Mouse (Mus musculus) CH12.LX (cell line): Measurements from ENCODE around the gene Col23a1. TPM values are rescaled to one million over a fixed set of nuclear protein-coding genes. Genes with fewer than 3 reads are reported as not detected.

Experiments used
- DNase-seq: peaks from one replicate; pipeline ENCODE4 v3.0.0-alpha.2; 2013; ENCODE audit errors: extremely low read depth
- H3K27ac ChIP-seq: 2 replicates; pipeline ENCODE4 v1.5.1; 2012; ENCODE audit warnings: low read depth, mild to moderate bottlenecking, control low read depth, moderate library complexity; ENCODE audit not compliant: insufficient read depth
- H3K27me3 ChIP-seq: replicated peaks from 2 replicates; pipeline ENCODE3; 2012; ENCODE audit warnings: inconsistent platforms
- H3K36me3 ChIP-seq, 2 experiments: replicated peaks in 1 of 2; 2 replicates each; pipeline versions ENCODE3 to v1.6.1; 2012; ENCODE audit warnings: inconsistent platforms in 1 of 2, low read length in 1 of 2, mild to moderate bottlenecking in 1 of 2, mixed read lengths in 1 of 2, moderate library complexity in 1 of 2; ENCODE audit not compliant: control insufficient read depth in 1 of 2, insufficient read depth in 1 of 2
- H3K4me1 ChIP-seq, 2 experiments: 2 replicates each; pipeline ENCODE4 v1.6.1; 2012; ENCODE audit warnings: inconsistent platforms in 1 of 2, moderate library complexity in 1 of 2; ENCODE audit not compliant: insufficient read depth in 2 of 2, control insufficient read depth in 1 of 2
- H3K4me2 ChIP-seq: 2 replicates; pipeline ENCODE4 v1.6.1; 2012; ENCODE audit warnings: low read depth, mild to moderate bottlenecking, control low read depth; ENCODE audit not compliant: poor library complexity, insufficient read depth, severe bottlenecking
- H3K4me3 ChIP-seq, 3 experiments: fragments of 150-350 bp in 1 of 3; sonication (generic) in 1 of 3; replicated peaks in 1 of 3; 2 replicates each; pipeline versions ENCODE3 to v1.5.1; 2011 to 2012; ENCODE audit warnings: low read depth in 2 of 3, low read length in 2 of 3, mild to moderate bottlenecking in 2 of 3, moderate library complexity in 2 of 3, control low read depth in 1 of 3, improper control_type of control experiment in 1 of 3, inconsistent platforms in 1 of 3, mixed read lengths in 1 of 3; ENCODE audit not compliant: poor library complexity in 1 of 3
- H3K79me2 ChIP-seq: replicated peaks from 2 replicates; pipeline ENCODE4 v1.6.1; 2012; ENCODE audit warnings: mild to moderate bottlenecking, moderate library complexity; ENCODE audit not compliant: control insufficient read depth, poor library complexity, insufficient read depth, severe bottlenecking; ENCODE audit errors: extremely low read depth
- H3K9ac ChIP-seq: 2 replicates; pipeline ENCODE4 v1.6.1; 2012; ENCODE audit warnings: low read depth, mild to moderate bottlenecking, control low read depth, moderate library complexity; ENCODE audit not compliant: insufficient read depth
- H3K9me3 ChIP-seq: replicated peaks from 2 replicates; pipeline ENCODE3; 2012; ENCODE audit warnings: low read length, inconsistent platforms, mixed read lengths
- BHLHE40 ChIP-seq: IDR thresholded peaks from 2 replicates; pipeline ENCODE4 v1.6.1; 2011; ENCODE audit warnings: mild to moderate bottlenecking, low read depth, low read length, improper control_type of control experiment
- CHD1 ChIP-seq: IDR thresholded peaks from 2 replicates; pipeline ENCODE4 v1.6.1; 2012; ENCODE audit warnings: low read depth, low read length, improper control_type of control experiment, inconsistent platforms
- CHD2 ChIP-seq: IDR thresholded peaks from 2 replicates; pipeline ENCODE4 v1.6.1; 2011; ENCODE audit warnings: low read length, improper control_type of control experiment
- CTCF ChIP-seq, 2 experiments: IDR thresholded peaks in 1 of 2; conservative IDR thresholded peaks in 1 of 2; 2 replicates each; pipeline ENCODE4 v1.5.1; 2011 to 2012; ENCODE audit warnings: low read depth in 2 of 2, low read length in 2 of 2, improper control_type of control experiment in 1 of 2, inconsistent platforms in 1 of 2, mild to moderate bottlenecking in 1 of 2, moderate library complexity in 1 of 2
- E2F4 ChIP-seq: IDR thresholded peaks from 2 replicates; pipeline ENCODE4 v1.6.1; 2011; ENCODE audit warnings: low read depth, low read length, improper control_type of control experiment; ENCODE audit not compliant: insufficient replicate concordance
- ELF1 ChIP-seq: IDR thresholded peaks from 2 replicates; pipeline ENCODE4 v1.6.1; 2014; ENCODE audit warnings: low read depth, mild to moderate bottlenecking, inconsistent platforms, low read length, improper control_type of control experiment
- EP300 ChIP-seq: IDR thresholded peaks from 2 replicates; pipeline ENCODE4 v1.6.1; 2011; ENCODE audit warnings: low read length, improper control_type of control experiment
- ETS1 ChIP-seq: conservative IDR thresholded peaks from 2 replicates; pipeline ENCODE4 v1.6.1; 2012; ENCODE audit warnings: low read depth, mild to moderate bottlenecking, inconsistent platforms, low read length, improper control_type of control experiment, moderate library complexity
- GABPA ChIP-seq: IDR thresholded peaks from 2 replicates; pipeline ENCODE4 v1.6.1; 2012; ENCODE audit warnings: low read depth, low read length, improper control_type of control experiment, inconsistent platforms; ENCODE audit not compliant: insufficient replicate concordance
- HCFC1 ChIP-seq: IDR thresholded peaks from 2 replicates; pipeline ENCODE4 v1.6.1; 2012; ENCODE audit warnings: low read depth, mild to moderate bottlenecking, inconsistent platforms, low read length, improper control_type of control experiment
- IRF4 ChIP-seq: IDR thresholded peaks from 2 replicates; pipeline ENCODE4 v1.6.1; 2014; ENCODE audit warnings: low read depth, mild to moderate bottlenecking, inconsistent platforms, low read length, improper control_type of control experiment
- KAT2A ChIP-seq: IDR thresholded peaks from 2 replicates; pipeline ENCODE4 v1.6.1; 2012; ENCODE audit warnings: low read length, improper control_type of control experiment, inconsistent platforms; ENCODE audit not compliant: insufficient replicate concordance
- MAFK ChIP-seq: IDR thresholded peaks from 2 replicates; pipeline ENCODE4 v1.6.1; 2011; ENCODE audit warnings: low read length, improper control_type of control experiment; ENCODE audit not compliant: insufficient replicate concordance
- MEF2A ChIP-seq: IDR thresholded peaks from 2 replicates; pipeline ENCODE4 v1.6.1; 2014; ENCODE audit warnings: low read depth, mild to moderate bottlenecking, inconsistent platforms, low read length, improper control_type of control experiment, borderline replicate concordance
- MYC ChIP-seq: IDR thresholded peaks from 2 replicates; pipeline ENCODE4 v1.6.1; 2011; ENCODE audit warnings: low read depth, mild to moderate bottlenecking, improper control_type of control experiment, low read length
- NRF1 ChIP-seq: IDR thresholded peaks from 2 replicates; pipeline ENCODE4 v1.6.1; 2014; ENCODE audit warnings: low read depth, mild to moderate bottlenecking, inconsistent platforms, low read length, improper control_type of control experiment, moderate library complexity
- SIN3A ChIP-seq: IDR thresholded peaks from 2 replicates; pipeline ENCODE4 v1.6.1; 2012; ENCODE audit warnings: low read length, improper control_type of control experiment, inconsistent platforms
- SMC3 ChIP-seq: IDR thresholded peaks from 2 replicates; pipeline ENCODE4 v1.6.1; 2011; ENCODE audit warnings: low read depth, low read length, improper control_type of control experiment
- UBTF ChIP-seq: IDR thresholded peaks from 2 replicates; pipeline ENCODE4 v1.6.1; 2012; ENCODE audit warnings: low read depth, mild to moderate bottlenecking, inconsistent platforms, low read length, improper control_type of control experiment, moderate library complexity
- USF1 ChIP-seq: IDR thresholded peaks from 2 replicates; pipeline ENCODE4 v1.6.1; 2014; ENCODE audit warnings: low read depth, mild to moderate bottlenecking, inconsistent platforms, low read length, improper control_type of control experiment
- USF2 ChIP-seq: conservative IDR thresholded peaks from 2 replicates; pipeline ENCODE4 v1.6.1; 2011; ENCODE audit warnings: low read depth, low read length, improper control_type of control experiment
- ZMIZ1 ChIP-seq: IDR thresholded peaks from 2 replicates; pipeline ENCODE4 v1.6.1; 2012; ENCODE audit warnings: low read depth, mild to moderate bottlenecking, inconsistent platforms, low read length, improper control_type of control experiment
- ZNF384 ChIP-seq: IDR thresholded peaks from 2 replicates; pipeline ENCODE4 v1.6.1; 2012; ENCODE audit warnings: low read depth, low read length, improper control_type of control experiment, inconsistent platforms
- dilution Hi-C: fragments of 300-500 bp; cut with MboI; formaldehyde crosslinking; loops from 2 replicates; pipeline ENCODE4 v1.14.3; 2020; ENCODE audit warnings: low sequenced_read_pairs; ENCODE audit not compliant: extremely low pct_unique_long_range_greater_than_20kb, extremely low pct_ligation_motif_present
- in situ Hi-C: fragments of 300-500 bp; cut with MboI; formaldehyde crosslinking; loops from 3 replicates; pipeline ENCODE4 v1.14.3; 2019; ENCODE audit warnings: low sequenced_read_pairs, low pct_ligation_motif_present, low pct_unique_long_range_greater_than_20kb, mixed read lengths
- polyA plus RNA-seq: library from polyadenylated mRNA; unstranded; fragments of >175 nt; gene quantifications from 2 replicates; pipeline ENCODE4 v1.2.1, GENCODE M21; 2012; ENCODE audit warnings: low read depth; ENCODE audit not compliant: insufficient read length
- total RNA-seq, 2 experiments: library from RNA; depleted of rRNA; stranded (reverse); fragments of 300-350 nt in 1 of 2; fragments of >200 nt in 1 of 2; gene quantifications; 2 replicates each; pipeline ENCODE4 v1.2.3; 2012 to 2014

The Col23a1 gene
- total and polyA plus RNA-seq, 3 experiments, result 0.04 to 0.20 (median 0.08) TPM

- Histone ChIP-seq H3K36me3 (no peaks in the 10 kb centered on the region), H3K4me3 (no peak overlapping the region), H3K79me2 (no peaks in the 10 kb centered on the region), H3K27me3 (peaks cover 69% of the 10 kb centered on the region), H3K4me1 (no peaks in the 10 kb centered on the region), H3K9me3 (no peaks in the 10 kb centered on the region), H3K9ac (no peak overlapping the region), H3K4me2 (no peak overlapping the region), H3K27ac (no peak overlapping the region)
- dilution Hi-C loops (no loop called here), in situ Hi-C loops (no loop called here)
- DNase-seq, result no peak
- TF ChIP-seq NRF1 (no peak), USF2 (no peak), ELF1 (no peak), KAT2A (no peak), ZNF384 (no peak), E2F4 (no peak), BHLHE40 (no peak), IRF4 (no peak), HCFC1 (no peak), MEF2A (no peak), CHD2 (no peak)
These were observed 114.2 kb downstream of the Col23a1 start for GRCm38 (mm10) chr11:51403886-51404285.

- Histone ChIP-seq H3K36me3 (no peaks in the 10 kb centered on the region), H3K27ac (no peak overlapping the region), H3K4me1 (no peaks in the 10 kb centered on the region), H3K27me3 (peaks cover 69% of the 10 kb centered on the region), H3K9ac (no peak overlapping the region), H3K9me3 (no peaks in the 10 kb centered on the region), H3K4me2 (no peak overlapping the region), H3K79me2 (no peaks in the 10 kb centered on the region), H3K4me3 (no peak overlapping the region)
- DNase-seq, result no peak
- dilution Hi-C loops, result no loop called here
- TF ChIP-seq MYC, result no peak
- no peak for TF ChIP-seq GABPA
- TF ChIP-seq ELF1, result no peak
- TF ChIP-seq MAFK, result no peak
- no peak for TF ChIP-seq MEF2A
- TF ChIP-seq SIN3A, result no peak
- TF ChIP-seq CHD1, result no peak
- no peak for TF ChIP-seq CTCF (conservative IDR thresholded peaks at IDR 0.05 in 1 of 2, IDR thresholded peaks at IDR 0.05 in 1 of 2; ENCODE audit: low read depth in 2 of 2, low read length in 2 of 2)
- no peak for TF ChIP-seq EP300
- TF ChIP-seq UBTF, result no peak
- no peak for TF ChIP-seq SMC3
- no peak for TF ChIP-seq USF1
- TF ChIP-seq ETS1, result no peak
- no peak for TF ChIP-seq ZMIZ1
- TF ChIP-seq NRF1, result no peak
- TF ChIP-seq KAT2A, result no peak
- in situ Hi-C loops, result no loop called here
These were observed 115.2 kb downstream of the Col23a1 start for GRCm38 (mm10) chr11:51404865-51405440.
